Mouse (Mus musculus) adrenal gland, adult 2 months (tissue): Measurements from ENCODE around the gene Hic1. TPM values are rescaled to one million over a fixed set of nuclear protein-coding genes. Genes with fewer than 3 reads are reported as not detected.
A peak's percentile ranks its signal among the peaks of the same experiment; 100 is the strongest.

ENCODE experiments used
- DNase-seq: peaks from one replicate; pipeline ENCODE4 v3.0.0; 2021
- long read RNA-seq: library from polyadenylated mRNA; stranded (forward); transcript quantifications from one replicate; pipeline ENCODE4 v2.0.0, GENCODE M21; 2021
- polyA plus RNA-seq: library from polyadenylated mRNA; depleted of rRNA; stranded (reverse); fragments of >200 nt; gene quantifications from 2 replicates; pipeline ENCODE4 v1.2.3, GENCODE M21; 2012; rRNA removed
- total RNA-seq, 2 experiments: library from RNA; stranded (reverse); gene quantifications; 2 replicates each; pipeline ENCODE4 v1.2.3; 2021

Hic1 gene
- total RNA-seq (10 to 100 TPM in 1 of 2 experiments, 1 to 10 TPM in 1; 7.5 to 15.4 TPM), polyA plus RNA-seq (25.9 and 26.9 TPM in 2 replicates)
- long read RNA-seq, transcript Hic1-201 (2 exons, 3,497 nt), result major isoform, 8 of 16 reads
- long read RNA-seq, partial matches to known transcripts, result 0 of 16 reads
- long read RNA-seq, other reads (novel, unspliced or antisense), result 7 of 16 reads

DNA sequence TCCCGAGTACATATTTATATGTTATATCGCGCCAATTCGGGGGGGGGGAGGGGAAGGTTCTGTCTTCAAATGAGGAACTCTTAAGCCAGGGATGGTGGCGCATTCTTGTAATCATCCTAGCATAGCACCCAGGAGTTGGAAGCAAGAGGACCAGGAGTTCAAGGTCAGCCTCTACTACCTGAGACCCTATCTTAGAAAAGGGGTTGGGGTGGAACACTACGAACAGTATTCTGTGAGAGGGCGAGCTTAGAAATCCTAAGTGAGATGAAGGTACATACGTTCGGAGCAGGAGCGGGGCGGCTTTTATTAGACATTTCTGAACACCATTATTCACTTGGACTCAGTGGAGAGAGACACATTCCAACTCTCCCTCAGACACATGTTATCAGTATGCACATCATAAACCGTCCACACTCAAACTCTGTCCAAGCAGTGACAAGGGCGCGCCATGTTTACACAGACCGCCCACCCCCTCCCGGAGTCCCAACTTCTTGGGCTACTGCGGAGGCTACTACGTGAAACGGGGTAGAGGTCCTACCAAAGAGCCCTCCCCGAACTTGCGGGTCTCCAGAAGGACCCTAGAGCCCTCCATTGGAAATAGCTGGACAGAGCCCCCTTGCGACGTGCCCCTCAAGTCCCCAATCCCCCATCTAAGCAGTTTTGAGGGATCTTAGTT is at the start of gene Hic1:
Gene Hic1 (minus strand): TSS at position 115 of the 676 bp plus-strand sequence.
- DNase-seq, result peak; percentile 44

DNA sequence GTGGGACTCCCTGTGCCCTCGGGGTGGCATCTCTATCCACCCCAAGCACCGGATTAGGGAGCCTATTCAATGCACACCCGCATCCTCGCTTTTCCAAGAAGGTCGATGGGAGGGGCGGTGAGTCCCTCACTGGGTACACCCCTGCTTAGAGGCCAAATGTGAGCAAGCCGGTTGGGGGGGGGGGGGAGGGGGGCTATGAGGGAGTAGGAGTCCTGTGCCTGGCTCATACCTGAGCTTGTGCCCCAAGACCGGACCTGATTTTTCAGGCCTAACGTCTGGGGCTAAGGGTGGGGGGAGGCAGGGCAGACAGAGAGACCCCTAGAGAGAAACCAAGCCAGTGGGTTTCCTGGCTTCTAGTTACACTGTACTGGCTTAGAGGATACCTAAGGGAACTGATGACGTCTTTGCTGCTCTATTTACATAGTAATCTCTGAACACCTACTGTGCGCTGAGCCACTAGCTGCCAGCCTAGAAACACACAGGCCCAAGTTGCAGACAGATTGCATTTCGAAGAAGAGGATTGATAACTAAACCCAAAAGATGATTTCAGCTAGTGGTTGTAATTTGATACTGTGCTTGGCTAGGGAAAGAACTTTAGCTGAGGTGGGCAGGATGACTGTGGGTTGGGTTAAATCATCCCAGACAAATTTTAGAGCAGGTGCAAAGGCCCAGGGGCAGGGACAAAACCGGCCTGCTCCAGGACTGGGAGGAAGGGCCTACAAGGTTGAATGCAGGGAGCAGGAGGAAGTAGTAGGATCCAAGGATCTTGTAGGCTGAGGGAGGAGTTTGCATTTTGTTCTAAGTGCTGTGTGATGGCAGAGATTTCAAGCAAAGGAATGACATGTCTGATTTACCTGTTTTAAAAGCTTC is 45.0 kb upstream of the Hic1 start:
- DNase-seq, result no peak

DNA sequence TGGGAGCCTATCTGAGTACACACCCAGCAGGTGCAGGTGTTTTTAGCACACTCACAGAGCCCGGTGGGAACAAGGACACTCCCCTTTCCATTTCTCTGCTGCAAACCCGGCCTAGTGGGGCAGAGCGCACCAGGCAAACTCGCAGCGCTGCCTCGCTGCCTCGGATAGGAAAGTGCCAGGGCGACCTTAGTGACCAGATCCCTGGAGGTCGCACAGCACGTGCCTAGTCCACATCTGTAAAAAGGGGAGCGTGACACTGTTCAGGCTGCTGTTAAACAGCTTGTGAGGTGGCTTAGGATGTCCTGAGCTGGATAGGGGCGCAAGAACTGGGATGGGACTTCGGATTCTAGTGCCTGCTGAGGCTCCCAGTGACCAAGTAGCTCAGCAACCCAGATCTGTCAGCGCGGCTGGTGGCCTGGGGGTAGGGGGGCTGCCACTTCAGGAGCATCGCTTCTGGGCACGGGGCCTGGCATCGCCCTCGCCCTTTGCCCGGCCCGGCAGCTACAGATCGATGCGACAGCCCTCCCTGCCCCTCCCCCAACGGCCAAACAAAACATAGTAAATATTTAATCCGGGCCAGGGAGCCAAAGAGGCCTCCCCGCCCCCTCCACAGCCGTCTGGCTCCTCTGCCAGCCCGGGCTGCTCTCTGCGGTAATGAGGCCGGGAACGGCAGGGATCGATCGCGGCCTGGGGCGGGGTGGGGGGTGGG is 44.2 kb upstream of the Hic1 start:
- DNase-seq, result peak; percentile 76

DNA sequence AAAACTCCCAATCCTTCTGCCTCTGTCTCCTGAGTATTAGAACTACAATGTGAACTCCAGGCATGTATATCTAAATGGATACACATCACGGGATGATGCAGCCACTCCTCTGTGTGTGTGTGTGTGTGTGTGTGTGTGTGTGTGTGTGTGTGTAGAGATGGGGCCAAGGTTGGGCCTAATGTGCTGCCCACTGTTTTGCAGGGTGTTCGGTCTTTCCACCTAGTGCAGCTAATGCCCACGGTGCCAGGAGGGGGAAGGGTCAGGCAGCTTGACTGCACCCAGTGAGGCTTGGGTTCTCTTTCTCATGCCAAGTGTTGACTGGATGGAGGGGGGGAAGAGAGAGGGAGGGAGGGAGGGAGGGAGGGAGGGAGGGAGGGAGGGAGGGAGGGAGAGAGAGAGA is 43.6 kb upstream of the Hic1 start:
- peak; percentile 54 for DNase-seq

DNA sequence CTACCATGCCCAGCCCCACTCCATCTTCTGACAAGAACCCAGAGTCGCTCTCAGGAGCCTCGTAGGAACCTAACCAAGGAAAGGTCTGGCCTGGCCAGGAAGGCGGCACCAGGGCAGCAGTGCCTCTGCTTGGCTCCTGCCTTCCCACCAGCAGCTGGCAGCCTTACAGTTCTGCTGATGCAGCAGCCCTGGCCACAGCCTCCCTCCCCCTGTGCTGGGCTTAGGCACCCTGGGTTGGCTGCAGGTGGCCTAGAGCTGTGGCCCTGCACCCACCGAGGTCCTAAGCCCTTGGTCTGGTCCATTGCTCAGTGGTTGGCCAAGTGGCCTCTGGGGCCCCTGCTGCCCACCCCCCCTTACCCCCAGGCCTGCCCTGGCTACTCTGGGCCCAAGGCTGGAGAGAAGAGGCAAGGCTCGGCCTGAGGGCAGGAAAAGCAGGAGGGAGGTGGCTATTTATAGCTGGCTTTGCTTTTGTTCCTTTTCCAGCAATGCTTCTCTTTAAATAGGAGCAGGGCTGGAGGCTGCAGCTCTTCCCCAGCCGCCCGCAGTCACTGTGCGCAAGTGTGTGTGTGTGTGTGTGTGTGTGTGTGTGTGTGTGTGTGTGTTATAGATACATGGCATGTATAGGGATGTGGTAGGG is 42.8 kb upstream of the Hic1 start:
- peak; percentile 72 for DNase-seq

DNA sequence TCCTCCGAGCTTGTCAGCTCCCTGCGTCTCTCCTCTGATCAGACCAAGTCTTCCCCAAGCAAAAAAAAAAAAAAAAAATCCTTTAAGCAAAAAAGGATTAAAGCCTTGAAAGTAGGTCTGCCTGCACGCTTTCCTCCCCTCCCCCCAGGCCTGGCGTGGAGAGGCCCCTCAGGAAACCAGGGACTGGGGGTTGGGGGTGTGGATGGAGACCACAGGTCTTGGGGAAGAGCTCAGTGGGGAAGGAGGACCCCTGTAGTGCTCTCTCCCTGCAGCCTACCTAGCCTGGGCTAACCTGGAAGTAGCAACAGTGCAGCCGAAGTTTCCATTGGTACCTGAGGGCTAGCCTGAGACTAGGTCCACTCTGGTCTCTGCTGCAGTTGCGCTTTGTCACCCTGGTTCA is 41.4 kb upstream of the Hic1 start:
- DNase-seq, result no peak

DNA sequence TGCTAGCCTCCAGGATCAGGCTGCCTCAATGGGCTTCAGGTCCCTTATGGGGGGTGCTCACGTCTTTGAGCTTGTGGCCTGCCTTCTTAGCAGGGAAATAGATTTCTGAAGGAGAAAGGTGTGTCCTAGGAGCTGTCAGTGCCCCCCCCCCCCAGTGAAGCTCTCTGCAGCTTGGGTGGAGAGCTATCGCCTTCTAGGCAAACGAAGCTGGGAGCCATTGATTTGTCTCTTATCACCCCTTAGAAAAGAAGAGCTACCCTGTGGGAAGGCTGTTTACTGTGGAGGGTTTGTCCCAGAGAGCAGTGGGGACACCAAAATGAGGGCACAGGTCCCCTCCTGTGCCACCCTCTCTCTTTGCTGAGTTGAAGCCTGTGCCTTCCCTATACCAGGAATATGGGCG is 40.8 kb upstream of the Hic1 start:
- no peak for DNase-seq

DNA sequence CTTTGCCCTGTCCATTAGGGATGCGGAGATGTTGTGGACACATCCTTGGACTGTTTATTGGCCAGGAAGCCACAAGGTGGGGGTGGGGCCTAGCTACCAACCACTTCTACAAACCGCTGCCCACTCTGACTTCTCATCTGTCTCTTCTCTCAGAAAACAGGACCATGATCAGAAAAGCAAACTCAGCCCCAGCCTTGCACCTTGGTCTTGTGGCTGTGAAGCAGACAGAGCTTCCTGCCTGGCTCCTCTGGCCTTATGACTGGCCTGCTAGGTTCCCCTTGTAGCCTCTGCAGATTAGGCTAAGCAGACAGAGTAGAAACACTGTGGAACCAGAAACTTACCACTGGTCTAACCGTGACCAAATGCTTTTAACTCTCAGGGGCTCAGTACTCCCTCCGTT is 40.0 kb upstream of the Hic1 start:
- DNase-seq, result no peak

DNA sequence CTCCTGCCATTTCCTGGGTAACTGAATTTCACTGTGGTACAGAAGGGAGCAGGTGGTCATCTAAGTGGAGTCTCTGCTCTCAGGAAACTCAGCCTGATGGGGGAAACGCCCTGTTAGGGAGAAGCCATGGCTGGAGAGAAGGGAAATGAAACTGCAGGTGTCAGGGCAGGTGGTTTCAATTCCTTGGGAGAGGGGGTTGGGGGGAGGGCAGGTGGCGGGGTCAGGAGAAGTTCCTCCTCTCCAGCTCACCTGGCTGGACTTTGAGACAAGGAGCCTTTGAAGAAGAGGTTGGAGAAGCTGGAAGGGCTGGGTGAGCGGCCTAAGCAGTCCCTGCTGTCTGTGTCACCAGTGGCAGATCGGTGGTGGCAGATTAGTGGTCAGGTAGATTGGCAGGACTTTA is 37.0 kb upstream of the Hic1 start:
- no peak for DNase-seq

DNA sequence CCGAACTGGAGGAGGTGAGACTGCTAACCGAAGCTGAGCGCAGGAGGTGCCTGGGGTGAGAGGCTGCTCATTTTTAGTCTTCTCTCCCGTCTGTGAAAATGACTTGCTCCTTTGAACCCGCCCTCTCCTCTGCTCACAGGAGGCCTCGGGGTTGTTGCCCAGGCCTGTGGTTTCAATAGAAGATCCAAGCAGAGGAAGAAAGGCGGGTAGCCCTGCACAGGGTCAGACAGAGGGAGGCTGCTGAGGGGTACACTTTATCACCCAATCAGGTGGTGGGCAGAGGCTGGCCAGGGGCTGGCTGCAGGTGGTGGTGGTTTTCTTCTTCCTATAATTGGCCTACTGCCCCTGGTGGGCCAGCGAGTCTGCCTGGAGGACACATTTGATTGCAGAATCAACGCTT is 35.2 kb upstream of the Hic1 start:
- no peak for DNase-seq

DNA sequence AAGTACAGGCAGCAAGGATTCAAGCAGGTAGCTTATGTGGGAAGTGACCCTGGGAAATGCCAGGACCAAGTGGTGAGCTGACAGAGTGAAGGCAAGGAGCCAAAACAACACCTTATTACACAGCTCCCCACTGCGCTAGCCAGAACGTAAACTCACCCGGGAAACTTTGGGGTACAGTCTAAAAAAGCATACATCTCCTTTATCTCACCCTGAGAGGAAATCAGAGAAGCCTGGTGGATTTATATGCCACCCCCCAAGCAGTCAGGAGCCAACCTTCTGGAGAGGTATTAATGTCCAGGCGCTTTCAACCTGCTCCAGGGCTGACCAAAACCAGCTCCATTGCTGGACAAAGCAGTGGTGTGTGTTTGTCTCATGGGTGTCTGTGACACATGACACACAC is 34.6 kb upstream of the Hic1 start:
- DNase-seq, result no peak

DNA sequence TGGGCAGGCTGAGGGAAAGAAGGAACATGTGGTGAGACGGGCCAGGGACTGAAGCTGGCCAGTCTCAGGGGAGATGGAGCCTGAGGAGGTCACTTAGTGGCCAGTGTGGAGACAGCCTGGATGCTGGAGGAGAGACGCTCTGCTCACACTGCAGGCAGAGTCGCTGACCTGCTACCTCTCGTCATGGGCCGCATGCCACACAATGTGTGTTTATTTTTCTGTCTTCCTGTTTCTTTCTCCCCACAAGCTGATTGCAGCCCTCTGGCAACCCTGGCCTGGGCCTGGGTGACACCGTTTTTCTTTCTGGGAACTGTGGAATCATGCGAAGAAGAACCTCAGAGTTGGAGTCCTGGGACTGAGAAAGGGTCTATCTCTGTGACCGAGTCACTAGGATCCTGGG is 32.4 kb upstream of the Hic1 start:
- DNase-seq, result no peak

DNA sequence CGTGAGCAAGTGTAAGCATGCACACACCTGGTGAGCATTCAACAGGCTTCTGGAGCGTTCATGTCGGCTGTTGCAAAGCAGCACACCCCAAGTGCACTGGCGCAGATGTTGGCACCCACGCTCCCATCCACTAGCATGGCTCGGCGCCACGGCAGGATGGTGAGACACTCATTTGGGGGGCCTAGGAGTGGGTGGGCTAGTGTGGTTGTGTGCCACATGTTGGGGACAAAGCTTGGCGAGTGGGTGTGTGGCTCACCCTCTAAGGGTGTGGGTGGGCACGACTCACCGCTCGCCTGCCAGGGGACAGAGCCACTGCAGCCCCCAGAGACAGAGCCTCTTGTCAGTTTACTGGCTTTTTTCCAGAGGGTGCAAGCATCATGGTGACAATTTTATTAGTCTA is 31.6 kb upstream of the Hic1 start:
- DNase-seq, result no peak

DNA sequence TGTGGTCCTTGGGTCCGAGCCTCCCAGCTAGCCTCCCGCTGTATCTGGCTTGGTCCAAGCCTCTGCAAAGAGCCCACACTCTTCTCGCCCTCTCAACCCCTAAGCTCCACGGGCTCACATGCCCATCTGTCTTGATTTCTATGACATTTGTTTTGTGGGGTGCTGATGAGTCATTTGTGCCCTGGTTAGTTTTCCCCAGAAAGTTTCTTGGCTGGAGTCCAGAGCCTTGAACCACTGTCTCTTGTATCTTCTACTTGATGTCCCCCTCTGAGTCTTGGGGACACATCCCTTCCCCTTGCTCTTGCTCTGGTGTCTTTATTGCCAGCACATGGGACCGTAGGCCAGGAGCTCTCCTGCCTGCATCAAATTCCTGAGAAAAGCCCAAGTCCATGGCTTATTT is 30.6 kb upstream of the Hic1 start:
- DNase-seq, result peak; percentile 66

DNA sequence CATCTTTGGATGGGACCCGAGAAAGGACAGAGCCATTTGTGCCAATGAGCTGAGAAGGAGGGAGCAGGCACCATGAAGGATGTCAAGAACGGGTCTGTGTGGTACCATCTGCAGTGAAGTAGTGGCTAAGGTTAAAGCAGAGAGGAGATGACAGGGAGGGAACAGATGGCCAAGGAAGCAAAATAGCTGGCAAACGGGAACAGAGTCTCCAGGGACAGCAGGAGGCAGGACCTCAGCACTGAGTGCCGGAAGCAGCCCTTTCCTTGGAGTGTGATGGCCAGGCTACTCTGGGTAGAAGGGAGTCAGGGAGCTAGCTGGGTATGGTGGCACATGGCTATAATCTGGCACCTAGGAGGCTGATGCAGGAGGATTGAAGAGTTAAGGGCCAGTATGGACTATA is 29.5 kb upstream of the Hic1 start:
- DNase-seq, result no peak

DNA sequence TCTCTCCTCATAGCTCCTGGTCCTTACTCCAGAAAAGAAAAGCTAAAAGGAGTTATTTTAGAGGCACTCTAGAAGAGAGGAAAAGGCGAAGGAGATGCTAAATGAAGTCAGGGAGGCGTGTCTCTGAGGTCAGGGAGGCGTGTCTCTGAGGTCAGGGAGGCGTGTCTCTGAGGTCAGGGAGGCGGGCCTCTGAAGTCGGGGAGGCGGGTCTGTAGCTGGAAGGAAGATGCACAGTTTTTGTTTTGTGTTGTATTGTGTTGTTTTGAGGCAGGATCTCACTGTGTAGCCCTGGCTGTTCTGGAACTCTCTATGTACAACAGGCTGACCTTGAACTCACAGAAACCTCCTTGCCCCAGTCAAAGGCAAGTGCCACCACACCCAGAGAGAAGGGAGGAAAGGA is 28.6 kb upstream of the Hic1 start:
- DNase-seq, result no peak

DNA sequence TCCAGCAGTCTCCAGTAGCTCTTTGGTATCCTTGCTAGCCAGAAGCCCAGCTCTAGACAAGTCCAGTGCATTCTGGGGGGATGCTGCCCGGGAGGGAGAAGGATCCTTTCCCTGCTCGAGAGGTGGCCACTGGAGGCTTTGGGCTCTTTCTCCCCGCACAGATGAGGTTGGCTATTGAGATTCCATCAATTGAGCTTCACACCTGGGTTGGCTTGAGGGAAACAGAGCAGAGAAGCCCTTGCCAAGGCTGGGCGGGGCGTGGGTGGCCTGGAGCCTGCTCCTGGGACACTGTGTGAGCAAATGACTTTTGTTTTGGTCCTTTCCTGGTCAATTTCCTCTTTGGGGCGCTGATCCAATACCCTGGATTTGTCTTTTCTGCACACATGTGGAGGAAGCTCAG is 26.8 kb upstream of the Hic1 start:
- no peak for DNase-seq

DNA sequence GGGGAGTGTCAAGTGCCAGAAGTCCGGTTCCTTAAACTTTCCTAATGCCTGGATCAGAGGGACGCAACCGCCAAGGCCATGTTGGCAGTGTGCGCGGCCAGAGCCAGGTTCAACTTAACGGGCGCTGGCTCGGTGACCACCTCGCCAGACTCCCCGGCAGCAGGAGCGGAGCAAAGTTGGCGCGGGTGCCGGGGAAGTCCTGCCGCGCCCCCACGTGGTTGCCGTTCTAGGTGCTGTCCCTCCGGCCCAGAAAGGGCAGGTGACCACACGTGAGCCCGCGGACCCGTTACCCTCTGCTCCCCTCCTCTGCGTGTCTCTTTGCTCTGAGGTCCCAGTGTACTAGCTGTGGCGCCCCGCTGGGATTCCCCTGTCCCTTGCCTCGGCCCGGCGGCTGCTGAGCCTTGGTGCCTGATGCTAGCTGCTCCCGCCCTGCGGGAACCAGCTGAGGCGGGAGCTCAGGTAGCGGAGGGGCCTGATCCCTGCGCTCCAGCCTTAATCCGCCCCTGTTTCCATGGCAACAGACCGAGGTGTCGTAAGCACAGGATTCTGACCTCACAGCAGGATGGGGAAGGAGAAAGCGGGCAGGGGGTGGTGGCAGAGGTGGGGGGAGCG is 25.6 kb upstream of the Hic1 start:
- DNase-seq, result peak; percentile 68

DNA sequence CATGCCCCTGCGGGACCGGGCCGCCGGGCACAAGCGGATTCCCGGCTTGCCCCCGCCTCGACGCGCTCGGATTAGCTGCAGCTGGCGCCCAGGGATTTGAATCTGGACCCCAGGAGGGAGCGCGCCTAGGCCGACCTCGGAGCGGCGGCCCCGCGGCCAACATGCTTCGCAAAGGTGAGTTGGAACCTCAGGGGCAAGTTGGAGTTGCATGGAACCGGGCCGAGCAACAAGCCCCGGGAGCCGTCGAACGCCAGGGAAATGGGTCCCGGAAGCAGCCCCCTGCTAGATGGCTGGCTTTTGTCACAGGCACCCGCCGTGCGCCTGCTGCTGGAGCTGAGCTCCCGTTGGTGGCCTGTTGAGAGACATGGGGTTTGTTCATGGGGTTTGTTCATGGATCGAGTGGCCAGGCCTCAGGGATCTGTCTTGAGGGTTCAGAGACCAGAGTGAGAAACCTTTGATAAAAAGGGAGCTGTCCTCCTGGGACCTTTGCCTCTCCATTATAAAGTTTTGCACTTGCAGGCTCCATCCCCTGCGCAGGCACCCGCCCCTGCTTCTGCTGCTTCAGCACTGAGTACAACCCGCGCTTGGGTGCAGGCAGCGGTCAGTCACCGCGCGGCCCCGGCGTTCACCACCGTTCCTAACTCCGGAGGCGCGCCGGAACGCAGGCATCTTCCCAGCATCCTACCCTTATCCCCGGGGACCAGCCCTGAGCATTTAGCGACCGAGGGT is 25.0 kb upstream of the Hic1 start:
- peak; percentile 70 for DNase-seq

DNA sequence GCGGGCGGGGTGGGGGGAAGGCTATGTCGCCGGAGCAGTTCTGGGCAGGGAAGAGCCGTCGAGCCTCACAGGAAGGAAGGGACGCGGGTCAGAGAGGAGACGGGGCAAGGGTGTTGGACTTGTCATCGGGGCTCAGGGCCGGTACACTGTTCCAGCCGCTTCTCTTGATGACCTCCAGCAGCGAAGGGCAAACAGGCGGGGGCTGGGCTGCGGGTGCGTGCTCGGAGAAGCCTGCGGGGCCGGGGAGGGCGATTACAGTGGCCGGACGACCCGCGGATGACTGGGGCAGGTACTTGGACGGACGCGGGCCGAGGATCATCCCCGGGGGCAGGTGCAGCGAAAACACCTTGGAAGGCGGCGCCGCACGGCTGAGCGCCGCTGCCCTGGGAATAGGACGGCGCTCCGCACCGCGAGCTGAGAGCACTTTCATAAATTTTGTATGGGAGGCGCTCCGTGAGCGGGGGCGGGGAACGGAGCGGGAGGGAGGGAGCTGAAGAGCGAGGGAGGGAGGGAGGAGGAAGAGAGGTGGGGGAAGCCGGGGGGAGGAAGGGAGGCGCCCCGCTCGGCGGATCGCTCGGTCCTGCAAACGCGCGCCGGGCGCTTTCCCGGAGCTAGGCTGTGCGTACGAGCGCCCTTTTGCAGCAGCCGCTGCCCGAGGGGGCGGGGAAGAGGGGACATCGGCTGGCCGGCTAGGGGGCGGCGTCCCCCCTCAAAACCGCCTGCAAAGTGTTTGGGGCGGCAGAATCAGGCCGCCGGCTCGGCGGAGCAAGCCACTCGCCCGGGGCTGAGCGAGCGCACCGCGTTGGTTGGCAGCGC is 24.1 kb upstream of the Hic1 start, which contains the start of gene Rtn4rl1:
Gene Rtn4rl1 (plus strand): TSS at position 528 of the 816 bp plus-strand sequence.
- DNase-seq, result peak; percentile 93
